Mouse (Mus musculus) monocyte, adult 5-6 weeks (primary cell): ENCODE data around the gene Fam98c. TPM values are rescaled to one million over a fixed set of nuclear protein-coding genes. Genes with fewer than 3 reads are reported as not detected.
"Not testable (repeated sequence)": the region's sequence is repeated elsewhere in the genome, so short reads cannot be mapped to it uniquely, and the experiment has no call there.

Source experiments
- ATAC-seq: fragments of 153-309, 156-312 bp; replicated peaks from 2 replicates; pipeline ENCODE4 v1.8.0; 2017; ENCODE audit warnings: mild to moderate bottlenecking; ENCODE audit not compliant: low TSS enrichment, insufficient number of reproducible peaks, severe bottlenecking, poor library complexity, low FRiP score
- total RNA-seq: library from RNA; stranded (forward); fragments of 200-1000, 200-491, 200-594 nt; gene quantifications from 3 replicates; pipeline ENCODE4 v1.2.3, GENCODE M21; 2017

Fam98c gene
- total RNA-seq, result 28.7 to 32.4 TPM (median 29.1 TPM) in 3 replicates

DNA sequence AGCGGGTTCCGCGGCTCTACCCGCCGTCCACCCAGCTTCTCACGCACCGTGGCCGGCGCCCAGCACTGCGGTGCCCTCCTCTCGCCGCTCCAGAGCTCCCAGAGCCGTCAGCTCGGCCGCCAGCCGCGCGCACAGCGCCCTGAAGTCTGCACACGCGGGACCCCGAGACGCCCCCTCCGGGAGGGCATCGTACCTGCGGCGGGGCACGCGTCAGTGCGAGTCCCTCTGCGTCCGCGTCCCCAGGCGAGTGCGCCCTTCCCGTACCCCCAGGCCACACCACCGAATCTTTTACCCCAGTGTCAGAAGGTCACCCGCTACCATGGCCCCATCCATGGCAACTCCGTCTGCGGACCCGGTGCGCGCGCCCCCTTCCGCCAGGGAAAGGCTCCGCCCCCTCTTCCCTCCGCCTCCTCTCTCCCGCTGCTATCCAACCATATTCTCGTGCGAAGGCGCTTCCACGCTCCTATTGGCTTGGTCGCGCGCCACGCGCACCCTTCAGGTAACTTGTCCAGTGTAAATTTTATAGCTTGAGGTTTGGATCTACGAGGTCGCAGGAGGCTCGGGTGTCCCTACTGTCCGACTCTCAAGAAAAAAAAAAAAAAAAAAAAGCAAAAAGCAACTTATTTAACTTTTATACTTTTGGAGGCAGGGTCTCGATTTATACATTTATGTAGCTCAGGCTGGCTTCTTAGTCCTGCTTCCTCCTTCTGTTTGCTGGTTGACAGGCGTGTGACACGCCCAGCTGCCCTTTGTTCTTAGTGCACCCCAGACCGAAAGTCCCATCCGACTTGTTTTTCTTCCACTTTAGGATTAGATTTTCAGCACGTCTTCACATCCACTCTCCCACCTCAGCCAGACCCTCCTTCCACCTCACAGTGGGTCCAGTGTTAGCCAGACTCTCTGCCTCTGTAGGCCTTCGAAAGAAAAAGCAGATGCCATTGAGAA, at the start of gene Fam98c:
Gene Fam98c, minus strand, starts transcription at position 397 of the 945 bp plus-strand sequence.
- peak; percentile 86 for ATAC-seq

DNA sequence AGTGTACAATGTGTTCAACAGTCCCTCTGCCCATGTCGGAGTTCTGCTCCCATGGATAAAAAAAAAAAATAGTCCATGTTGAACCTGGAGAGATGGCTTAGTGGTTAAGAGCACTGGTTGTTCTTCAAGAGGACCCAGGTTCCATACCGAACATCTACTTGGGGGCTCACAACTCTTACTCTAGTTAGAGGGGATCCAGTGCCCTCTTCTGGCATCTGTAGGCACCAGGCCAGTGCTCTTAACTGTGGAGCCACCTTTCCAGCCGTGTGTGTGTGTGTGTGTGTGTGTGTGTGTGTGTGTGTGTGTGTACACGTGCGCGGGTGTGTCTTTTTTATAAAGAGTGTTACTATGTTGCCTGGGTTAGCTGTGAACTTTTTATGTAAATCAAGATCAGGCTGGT, 46.5 kb upstream of the Fam98c start:
- no peak for ATAC-seq

DNA sequence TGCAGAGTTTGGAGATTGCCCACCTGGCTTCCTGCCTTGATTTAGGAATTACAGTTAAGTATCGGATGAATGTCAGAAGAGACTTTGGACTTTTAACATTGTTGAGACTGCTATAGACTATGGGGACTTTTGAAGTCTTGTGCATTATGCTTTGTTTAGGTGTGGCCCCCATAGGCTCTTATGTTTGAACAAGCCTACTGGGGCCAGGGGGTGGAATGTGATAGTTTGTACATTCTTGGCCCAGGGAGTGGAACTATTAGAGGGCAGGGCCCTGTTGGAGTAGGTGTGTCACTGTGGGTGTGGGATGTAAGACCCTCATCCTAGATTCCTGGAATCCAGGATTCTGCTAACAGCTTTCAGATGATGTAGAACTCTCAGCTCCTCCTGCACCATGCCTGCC, 38.2 kb upstream of the Fam98c start:
- ATAC-seq, result not testable (repeated sequence)

DNA sequence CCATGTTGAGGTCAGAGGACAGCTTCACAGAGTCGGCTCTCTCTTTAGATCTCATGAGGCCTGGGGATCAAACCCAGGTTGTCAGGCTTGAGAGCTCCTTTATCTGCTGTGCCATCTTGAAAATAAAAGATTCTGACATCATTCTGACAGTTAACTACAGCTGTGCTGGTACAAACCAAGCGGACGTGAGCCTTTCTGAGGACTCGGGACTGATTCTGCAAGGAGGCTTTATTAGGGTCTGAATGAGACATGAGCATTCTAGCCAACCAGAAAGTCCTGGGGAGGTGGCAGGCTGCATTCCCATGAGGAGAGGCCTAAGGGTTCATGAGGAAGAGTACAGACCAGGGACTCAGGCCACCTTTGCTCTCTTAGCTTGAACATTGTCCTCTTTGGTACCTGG, 25.3 kb upstream of the Fam98c start:
- not testable (repeated sequence) for ATAC-seq

DNA sequence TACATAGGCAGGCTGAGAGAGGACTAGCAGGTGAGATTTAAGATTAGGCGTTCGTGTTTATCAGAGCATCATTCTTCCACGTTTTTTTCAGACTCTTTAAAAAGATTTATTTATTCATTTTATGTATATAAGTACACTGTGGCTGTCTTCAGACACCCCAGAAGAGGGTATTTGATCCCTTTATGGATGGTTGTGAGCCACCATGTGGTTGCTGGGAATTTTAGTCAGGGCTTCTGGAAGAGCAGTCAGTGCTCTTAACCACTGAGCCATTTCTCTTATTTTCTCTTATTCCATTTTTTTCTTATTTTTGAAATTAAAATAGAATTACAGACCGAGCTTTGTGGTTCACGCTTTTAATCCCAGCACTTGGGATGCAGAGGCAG, 24.8 kb upstream of the Fam98c start:
- ATAC-seq, result no peak

DNA sequence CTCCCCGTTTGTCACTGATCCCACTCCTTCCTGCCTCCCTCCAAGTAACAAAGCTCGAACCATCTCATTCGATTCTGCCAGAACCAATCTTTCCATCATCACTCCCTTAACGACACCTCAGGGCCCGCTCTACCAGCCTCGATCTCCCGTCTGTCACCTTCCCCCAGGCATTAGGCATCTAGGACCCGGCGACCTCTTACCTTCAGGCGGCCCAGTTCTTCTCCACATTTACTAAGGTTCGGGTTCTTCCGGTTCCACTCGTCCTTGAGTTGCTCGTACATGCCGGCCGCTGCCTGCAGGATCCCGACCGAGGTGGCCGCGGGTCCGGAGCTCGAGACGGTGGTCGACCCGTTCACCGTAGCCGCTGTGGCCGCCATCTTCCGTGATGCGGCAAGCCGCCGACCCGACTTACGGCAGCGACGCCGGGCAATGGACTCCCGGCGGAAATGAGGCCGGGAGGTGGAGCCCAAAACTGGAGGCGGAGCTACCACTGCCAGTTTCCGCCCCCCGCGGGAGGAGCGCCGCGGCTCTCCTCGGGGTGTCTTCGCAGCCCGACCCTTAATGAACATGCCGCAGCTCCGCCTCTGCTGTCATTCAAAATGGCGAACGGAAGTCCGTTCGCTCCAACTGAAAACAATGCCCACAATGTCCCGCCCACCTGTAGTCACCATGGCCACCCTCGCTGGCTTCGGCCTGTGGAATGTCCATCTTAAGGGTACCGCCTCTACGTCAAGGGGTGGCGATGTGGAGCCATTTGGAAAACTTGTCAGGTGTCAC, 24.2 kb upstream of the Fam98c start, which contains the start of gene Psmd8:
Gene Psmd8, minus strand, starts transcription at position 625 of the 777 bp plus-strand sequence.
- peak; percentile 93 for ATAC-seq

DNA sequence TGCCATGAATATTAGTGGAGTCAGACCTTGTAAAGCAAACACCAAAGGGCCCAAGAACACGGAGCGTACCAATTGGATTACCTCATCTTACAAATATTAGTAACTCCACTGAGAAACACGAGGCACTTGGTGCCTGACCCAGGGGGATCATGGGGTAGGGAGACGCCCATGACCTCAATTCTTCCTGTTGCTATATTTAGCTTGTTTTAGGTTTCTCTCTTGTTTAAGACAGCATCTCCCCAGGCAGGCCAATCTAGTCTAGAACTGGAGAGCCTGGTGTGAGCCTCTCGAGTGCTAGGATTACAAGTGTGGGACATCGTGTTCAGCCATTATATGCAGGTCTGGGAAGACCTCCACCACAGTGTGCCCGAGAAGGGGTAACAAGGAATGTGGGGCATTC, 23.3 kb upstream of the Fam98c start:
- ATAC-seq, result 0 out of 2 replicates have a peak, but pooled peaks have one; percentile 20

DNA sequence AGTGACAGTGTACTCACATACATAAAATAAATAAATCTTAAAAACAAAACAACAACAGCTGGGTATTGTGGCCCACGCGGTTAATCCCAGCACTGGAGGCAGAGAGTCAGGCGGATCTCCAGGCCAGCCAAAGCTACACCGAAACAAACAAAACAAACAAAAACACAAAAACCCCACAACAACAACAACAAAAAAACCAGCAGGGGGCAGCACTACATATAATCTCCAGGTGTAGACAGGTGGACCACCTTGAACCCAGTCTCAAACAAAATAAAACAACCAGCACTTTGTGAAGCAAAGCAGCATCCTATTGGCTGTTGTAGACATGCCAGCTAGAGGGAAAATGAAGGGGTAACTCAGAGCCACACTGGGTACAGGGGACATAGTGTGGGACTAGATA, 22.1 kb upstream of the Fam98c start:
- ATAC-seq, result no peak

DNA sequence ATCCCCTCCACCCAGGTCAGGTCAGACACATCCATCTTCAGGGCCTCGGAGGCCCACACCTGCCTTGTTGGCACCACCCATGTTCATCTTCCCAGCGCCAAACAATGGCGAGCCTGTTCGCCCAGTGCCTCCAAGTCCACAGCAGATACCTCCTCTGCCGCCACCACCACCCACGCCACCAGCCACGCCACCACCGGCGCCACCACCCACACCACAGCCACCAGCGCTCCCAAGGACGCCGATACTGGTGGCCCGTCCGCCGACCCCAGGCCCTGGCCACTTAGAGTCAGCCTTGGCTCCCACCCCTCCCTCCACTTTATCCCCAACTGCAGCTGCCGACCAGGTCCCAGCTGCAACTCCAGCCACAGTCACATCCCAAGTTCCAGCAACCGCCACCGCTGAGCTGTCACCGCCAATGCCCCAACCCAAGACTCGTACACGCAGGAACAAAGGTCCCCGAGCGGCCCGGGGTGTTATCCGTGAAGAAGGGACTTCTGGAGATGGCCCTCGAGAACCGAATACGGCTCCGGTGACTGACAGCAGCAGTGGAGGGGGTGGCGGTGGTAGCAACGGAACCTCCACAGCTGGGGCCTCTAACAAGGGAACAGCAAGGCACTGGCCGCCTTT, 16.5 kb upstream of the Fam98c start:
- no peak for ATAC-seq

DNA sequence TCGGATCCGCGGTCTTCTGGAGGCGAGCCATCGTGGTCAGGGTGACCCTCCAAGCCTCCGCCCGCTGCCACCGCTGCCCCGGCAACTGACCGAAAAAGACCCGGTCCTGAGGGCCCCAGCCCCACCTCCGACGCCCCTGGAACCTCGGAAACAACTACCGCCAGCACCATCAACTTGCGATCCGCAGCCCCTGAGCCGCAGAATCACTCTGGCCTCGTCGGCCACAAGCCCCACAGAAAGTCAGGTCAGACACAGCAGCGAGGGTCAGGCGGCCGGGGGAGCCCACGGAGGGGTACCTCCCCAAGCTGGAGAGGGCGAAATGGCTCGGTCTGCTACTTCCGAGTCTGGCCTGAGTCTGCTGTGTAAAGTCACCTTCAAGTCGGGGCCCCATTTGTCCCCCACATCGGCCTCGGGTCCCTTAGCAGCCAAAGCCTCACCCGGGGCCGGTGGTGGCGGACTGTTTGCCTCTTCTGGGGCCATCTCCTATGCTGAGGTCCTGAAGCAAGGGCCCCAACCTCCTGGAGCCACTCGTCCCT, 15.6 kb upstream of the Fam98c start:
- ATAC-seq, result no peak

DNA sequence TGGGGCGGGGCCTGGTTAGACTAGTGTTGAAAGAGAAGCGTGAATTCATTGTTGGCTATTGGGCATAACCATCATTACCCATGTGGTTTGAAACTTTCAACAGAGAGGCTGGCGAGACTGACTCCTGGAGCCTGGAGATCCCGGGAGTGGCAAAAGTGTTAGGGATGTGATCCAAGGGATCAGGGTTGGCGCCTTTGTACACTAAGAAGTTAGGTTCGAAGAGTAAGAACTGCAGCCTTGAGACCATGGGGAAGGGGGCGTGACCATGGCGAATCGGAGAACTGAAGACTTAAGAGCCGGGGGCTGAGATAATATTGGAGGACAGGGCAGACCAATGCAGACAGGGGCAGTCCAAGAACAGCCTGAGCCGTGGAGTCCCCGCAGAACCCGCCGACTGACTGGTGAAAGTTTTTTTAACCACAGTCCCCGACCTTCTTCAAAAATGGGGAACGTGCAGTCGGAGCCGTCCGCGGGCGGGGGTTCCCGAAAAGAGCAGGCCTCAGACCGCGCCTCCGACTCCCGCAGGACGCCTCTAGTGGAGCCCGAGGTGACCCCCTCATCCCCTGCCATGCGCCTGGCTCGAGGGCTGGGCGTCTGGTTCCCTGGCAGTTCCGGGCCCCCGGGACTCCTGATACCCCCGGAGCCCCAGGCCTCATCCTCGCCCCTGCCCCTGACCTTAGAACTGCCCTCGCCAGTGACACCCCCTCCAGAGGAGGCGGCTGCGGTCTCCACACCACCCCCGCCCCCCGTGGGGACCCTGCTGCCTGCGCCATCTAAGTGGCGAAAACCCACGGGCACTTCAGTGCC, 14.9 kb upstream of the Fam98c start:
- ATAC-seq, result peak; percentile 20

DNA sequence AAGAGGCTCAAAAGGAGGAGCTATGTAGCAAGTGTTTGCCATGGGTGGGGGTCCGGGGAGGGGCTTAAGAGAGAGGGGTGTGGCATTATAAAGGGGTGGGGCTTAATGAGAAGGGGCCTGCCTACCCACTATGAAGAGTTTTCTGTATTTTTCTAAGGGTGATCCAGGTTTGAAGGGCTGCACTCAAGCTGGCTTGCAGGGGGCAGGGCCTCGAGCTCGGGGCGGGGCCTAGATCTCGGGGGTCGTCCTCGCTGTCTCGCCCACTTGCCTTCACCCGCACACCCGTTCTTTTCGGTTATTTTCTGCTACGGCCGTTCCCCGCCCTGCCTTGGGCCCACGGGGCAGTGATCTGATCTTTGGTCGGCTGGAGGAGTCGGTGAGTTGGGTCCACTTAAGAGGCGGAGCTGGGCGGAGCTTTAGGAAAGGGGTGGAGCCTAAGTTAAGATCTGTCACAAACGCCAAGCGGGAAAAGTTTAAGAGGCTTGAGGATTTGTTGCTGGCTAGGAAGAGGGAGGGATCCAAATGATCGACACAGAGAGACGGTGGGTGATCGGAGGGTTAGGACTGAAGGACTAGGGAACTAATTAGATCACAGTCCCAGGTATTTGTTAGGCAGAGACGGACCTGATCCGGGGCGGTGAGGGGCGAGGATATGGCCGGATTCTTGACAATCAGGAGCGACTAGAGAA, 14.2 kb upstream of the Fam98c start, which contains the start of the genes Ggn and Spred3:
Gene Ggn, plus strand, starts transcription at position 145 of the 689 bp plus-strand sequence.
Gene Spred3, minus strand, starts transcription at position 346 of the 689 bp plus-strand sequence.
- peak; percentile 54 for ATAC-seq

DNA sequence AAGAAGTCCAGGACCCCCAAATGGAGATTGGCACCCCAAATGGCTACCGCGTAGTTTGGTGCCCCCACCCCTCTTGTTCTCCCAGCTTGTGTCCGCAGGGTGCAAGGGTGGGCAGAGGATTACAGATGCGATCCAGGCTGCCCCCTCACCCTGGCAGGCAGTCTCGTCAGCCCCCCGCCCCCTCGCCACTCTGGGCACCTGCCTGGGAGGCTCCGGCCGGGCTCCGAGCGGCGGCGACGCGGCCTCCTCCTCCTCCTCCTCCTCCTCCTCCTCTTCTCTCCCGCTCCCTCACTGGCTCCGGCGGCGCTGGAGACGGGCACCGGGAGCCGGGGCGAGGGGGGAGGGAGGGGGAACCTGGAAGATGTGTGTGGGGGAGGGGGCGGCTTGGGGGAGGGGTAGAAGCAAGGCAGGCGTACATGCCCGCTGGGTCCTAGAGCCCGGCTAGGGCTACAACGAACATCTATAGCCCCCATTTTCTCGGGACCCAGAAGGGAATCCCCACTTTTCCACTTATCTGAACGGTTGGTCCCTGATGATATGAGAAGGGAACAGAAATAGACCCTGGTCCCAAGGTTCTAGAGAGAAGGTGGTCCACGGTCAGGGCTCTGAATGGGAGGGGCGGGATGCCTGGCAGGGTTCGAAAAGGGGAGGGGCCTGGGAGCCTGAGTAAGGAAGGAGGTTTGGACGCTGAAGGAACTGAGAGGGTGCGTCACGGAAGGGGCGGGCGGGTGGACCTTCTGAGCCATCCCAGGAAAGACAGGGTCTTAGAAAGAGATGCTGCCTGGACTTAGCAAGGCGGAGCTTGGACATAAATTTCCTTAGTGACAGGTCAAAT, 13.4 kb upstream of the Fam98c start:
- ATAC-seq, result peak; percentile 14; the same call in 1 of the 2 replicates

DNA sequence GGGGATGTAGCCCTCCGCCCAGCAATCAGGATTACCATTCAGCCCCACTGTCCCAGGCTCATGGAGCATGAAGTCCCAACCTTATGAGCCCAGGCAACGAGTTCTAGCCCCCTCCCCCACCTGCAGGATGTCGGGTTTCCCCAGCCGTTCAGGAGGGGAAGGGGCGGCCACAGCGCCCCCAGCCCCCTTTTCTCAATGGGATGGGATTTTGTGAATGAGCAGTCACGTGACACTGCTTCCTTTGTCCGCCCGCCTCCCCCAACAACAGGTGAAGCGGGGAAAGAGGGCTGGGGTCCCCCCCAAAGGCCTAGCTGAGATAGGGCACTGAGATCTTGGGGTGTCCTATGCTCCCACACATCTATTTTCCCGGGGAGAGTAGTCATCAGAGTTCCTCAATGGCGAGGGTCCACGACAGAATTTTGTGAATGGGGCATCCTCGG, 12.8 kb upstream of the Fam98c start:
- no peak for ATAC-seq

DNA sequence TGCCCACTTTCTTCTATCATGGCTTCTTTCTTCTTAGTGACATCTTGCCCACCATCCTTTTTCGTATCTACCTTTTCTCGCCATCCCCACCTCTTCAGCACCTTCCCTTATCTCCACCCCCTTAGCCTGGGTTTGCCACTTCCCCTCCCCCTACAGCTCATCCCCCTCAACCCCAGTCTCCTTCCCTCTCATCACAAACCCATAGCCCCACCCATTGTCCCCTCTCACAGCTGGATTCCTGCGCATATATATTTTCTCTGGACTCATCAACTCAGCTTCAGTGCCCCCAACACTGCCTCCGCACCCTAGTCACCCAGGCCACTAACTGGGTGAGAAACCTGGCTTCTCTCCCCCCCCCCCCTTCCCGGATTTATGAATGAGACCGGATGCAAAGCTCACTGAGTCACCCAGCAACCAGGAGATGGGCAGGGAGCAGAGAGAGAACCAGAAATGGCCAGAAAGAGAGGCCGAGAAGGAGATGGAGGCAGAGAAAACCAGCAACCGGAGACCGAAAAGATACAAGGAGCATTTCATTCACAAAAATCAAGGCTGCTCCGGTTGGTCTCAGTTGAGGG, 12.2 kb upstream of the Fam98c start:
- ATAC-seq, result no peak

DNA sequence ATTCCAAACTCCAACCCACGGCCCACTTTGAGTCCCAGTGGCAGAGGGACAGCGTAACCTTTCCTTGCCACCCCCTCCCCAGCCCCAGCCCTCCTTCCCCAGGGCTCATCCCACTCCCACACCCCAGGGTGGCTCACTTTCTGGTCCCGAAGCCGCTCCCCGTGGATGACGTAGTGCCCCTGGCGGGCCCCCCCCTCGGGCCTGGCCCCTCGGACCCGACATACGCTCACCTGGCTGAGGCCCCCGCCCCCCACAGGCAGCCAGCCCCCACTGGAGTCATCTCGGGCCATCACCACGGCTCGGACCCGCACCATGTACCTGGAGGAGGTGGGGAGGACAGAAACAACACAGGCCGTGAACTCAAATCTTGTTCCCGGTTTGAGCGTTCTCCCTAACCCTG, 11.6 kb upstream of the Fam98c start:
- ATAC-seq, result no peak
